Mouse (Mus musculus) heart, adult 2 months (tissue): Measurements from ENCODE around the gene Fam71f1.

Experiments used
- CTCF ChIP-seq: fragments of 200-600 bp; IDR thresholded peaks from 2 replicates; pipeline ENCODE4 v1.8.1; 2022; ENCODE audit warnings: antibody characterized with exemption, mild to moderate bottlenecking, moderate library complexity
- EP300 ChIP-seq: fragments of 200-500 bp; IDR thresholded peaks from 2 replicates; pipeline ENCODE4 v1.6.1; 2011; ENCODE audit warnings: low read depth, low read length, control low read depth; ENCODE audit not compliant: insufficient read depth
- POLR2A ChIP-seq: fragments of 200-500 bp; IDR thresholded peaks from 2 replicates; pipeline ENCODE4 v1.6.1; 2011; ENCODE audit warnings: mild to moderate bottlenecking, low read depth, low read length, control low read depth; ENCODE audit not compliant: insufficient read depth

DNA sequence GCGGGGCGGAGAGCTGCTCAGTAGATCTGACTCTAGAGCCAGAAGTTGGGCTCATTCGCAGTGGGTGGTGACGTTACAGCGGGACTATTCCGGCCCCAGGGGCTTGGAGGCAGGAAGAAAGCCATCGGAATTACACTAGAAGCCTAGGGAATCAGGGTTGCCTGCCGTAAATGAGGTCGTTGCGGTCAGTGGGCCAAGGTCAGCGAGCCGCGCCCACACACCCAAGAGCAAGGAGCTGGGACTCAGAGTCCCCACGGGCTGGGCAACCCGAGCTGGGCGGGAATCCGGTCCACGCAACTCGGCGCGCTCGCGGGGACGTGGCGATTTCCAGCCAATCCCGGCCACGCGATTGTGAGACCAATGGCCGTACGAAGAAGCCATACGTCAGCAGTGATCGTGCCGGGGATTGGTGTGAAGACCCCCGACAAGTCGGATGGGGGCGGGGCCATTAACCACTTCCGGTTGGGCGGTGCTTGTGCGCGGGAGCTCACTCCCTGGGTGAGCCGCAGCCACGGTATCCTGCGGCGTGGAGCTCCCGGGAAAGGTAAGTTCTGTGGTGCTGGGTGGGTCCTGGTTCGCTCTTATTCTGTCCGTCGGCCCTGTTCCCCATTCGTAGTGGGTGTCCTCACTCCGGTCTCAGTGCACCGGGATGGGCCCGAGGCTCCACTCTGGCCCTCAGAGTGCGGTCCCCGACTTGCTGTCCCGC lies 28.9 kb downstream of the Fam71f1 start, which contains the start of gene Calu:
- TF ChIP-seq POLR2A, result peak; percentile 98
- TF ChIP-seq CTCF, result no peak
- no peak for TF ChIP-seq EP300
